Mouse (Mus musculus): ENCODE measurements around the gene Kif26b.

Gene Kif26b

GRCm38 (mm10) chr1:178597113-178597512 lies 68.2 kb downstream of the Kif26b start:
- no peak for DNase-seq (ENCODE audit: low spot score)

GRCm38 (mm10) chr1:178597757-178598156 lies 68.8 kb downstream of the Kif26b start:
- DNase-seq (ENCODE audit: low spot score), result no peak

- DNase-seq (ENCODE audit: low spot score), result no peak
Measured at GRCm38 (mm10) chr1:178600851-178601569, 72.1 kb downstream of the Kif26b start.

DNA sequence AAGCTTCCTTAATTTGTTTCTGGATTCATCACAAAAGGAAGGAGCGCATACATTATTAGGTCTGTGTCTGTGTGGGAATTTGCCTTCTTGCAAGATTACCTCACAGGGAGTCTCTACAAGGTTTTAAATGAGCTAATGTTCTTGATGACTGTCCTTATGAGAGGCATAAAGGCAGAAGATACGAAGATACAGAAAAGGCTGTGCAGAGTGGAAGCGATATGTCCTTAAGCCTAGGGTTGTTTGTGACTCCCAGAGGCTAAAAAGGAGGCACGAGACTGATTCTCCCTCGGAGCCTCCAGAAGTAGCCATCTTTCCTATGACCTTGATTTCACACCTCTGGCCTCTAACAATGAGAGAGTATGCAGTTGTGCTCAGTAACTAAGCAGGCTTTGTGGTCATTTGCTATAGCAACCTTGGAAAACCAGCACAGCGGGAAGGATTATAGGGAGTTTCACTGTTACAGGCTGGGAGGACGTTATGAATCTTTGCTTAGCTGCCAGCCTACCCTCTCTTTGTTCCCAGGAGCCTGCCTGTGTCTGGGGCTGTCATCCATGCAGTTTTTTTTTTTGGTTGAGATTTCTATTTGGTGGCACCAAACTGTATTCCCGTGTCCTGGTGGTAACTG lies 80.3 kb downstream of the Kif26b start:
- DNase-seq (ENCODE audit: low spot score), result no peak

DNA sequence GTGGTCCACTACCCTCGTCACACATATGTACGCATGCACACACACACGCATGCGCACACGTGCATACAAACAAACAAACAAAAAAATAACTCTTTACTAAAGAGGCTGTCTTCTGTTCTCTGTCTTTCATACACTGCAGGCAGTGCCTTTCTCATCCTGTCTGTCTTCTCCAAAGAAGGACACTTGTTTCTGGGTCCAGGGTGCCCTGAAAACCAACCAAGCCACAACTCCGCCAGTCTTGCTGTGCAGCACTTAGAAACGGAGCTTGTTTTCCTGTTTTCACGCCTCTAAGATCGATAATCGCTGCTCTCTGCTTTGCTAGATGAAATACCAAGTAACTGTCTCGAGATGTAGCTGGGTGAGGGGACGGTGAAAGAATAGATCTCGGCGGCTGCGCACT lies 82.6 kb downstream of the Kif26b start:
- no peak for DNase-seq (ENCODE audit: low spot score)

- no peak for DNase-seq (ENCODE audit: low spot score)
Measured at GRCm38 (mm10) chr1:178621301-178621700, 92.4 kb downstream of the Kif26b start.

- peak; percentile 21 for DNase-seq (ENCODE audit: low spot score)
Measured at GRCm38 (mm10) chr1:178623889-178624288, 95.0 kb downstream of the Kif26b start.

DNA sequence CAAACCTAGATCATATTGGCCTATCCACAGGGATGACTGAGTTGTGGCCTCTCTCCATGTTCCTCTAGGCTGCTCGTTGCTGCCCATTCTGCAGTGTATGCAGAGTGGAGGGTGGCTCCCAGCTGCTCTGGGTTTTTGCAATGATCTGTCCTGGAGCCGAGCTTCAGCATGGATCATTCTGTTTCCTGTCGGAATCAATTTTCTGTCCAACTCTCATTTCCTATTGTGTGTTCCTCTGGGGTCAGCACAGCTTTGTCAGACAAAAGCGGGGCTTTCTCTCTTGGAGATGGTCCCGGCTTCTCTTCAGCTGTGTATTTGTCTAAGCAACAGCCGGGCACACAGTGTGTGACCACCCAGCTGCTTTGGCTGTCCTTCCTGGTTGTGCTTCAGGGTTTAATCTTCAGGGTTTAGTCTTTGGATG lies 98.0 kb downstream of the Kif26b start:
- no peak for DNase-seq (ENCODE audit: low spot score)

DNA sequence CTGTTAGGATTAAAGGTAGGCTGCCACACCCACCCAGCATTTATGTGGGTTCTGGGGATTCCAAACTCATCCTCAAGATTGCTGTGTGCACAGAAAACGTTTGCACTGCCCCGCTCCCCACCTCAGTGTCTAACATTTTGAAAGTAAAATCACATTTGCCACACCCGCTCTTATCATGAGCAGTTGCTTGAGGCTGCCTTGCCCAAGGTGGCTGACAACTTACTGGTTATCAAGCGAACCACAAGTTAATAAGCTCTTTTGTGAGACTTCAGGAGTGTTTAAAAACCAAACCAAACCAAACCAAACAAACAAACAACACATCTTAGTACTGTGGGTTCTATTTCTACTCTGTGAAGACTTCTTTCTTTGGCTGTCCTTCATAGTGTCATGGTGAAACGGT lies 101.1 kb downstream of the Kif26b start:
- no peak for DNase-seq (ENCODE audit: low spot score)

GRCm38 (mm10) chr1:178631863-178632262 lies 102.9 kb downstream of the Kif26b start:
- no peak for DNase-seq (ENCODE audit: low spot score)

- no peak for DNase-seq (ENCODE audit: low spot score)
Measured at GRCm38 (mm10) chr1:178634359-178635085, 105.6 kb downstream of the Kif26b start.

- DNase-seq (ENCODE audit: low spot score), result no peak
Measured at GRCm38 (mm10) chr1:178635470-178635869, 106.5 kb downstream of the Kif26b start.

DNA sequence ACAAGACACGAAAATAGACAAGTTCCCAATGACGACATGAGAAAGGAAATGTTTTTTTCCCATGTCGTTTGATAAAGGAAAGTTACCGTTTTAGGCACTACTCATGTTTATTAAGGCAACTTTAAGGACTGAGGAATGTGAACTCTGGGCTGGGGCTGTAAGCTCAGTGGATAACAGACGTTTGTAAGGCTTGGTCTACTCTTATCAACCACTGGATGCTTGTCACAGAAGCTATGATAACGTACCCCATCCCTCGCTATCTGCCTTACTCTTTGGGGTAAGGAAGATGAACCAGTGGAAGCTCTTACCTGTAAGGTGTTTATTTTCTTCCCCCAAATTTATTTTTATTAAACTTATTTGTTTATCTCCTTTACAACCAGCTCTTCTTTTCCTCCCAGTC lies 108.4 kb downstream of the Kif26b start:
- no peak for DNase-seq (ENCODE audit: low spot score)

DNA sequence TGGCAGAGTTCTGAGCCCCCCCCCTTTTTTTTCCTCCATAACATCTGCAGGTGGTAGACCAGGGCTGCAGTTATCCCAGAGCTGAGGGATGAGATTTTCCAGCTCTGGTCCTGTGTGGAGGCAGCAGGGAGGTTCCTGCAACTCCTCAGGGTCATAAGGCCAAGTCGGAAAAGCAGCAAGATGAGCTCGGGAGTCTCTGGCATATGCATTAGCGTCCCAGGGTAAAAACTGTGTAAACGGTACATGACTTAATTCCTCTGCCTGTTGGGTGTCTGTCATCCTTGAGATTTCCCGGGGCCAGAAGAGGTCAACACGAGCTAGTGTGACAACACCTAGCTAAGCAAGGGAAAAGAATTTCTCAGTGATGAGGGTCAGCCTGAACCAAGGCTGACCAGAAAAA lies 111.0 kb downstream of the Kif26b start:
- DNase-seq (ENCODE audit: low spot score), result no peak

GRCm38 (mm10) chr1:178640719-178641455 lies 112.0 kb downstream of the Kif26b start:
- DNase-seq (ENCODE audit: low spot score), result peak; percentile 42

- no peak for DNase-seq (ENCODE audit: low spot score)
Measured at GRCm38 (mm10) chr1:178641788-178642187, 112.9 kb downstream of the Kif26b start.

GRCm38 (mm10) chr1:178644954-178645353 lies 116.0 kb downstream of the Kif26b start:
- DNase-seq (ENCODE audit: low spot score), result no peak

GRCm38 (mm10) chr1:178646589-178646988 lies 117.7 kb downstream of the Kif26b start:
- DNase-seq (ENCODE audit: low spot score), result no peak

- DNase-seq (ENCODE audit: low spot score), result no peak
Measured at GRCm38 (mm10) chr1:178655525-178655924, 126.6 kb downstream of the Kif26b start.

DNA sequence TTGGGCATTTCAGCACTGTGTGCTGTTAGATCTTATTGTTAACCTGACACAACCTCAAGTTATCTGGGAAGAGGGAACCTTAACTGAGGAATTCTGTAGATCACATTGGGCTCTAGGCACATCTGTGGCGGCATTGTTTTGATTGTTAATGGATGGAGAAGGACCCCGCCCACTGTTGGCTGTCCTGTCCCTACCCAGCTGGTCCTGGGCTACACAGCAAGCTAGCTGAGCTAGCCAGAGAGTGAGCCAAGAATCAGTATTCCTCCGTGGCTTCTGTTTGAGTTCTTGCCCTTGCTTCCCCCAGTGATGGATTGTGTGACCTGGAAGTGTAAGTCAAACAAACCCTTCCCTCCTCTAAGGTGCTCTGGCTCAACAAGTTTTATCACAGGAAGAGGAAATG lies 132.1 kb downstream of the Kif26b start:
- no peak for DNase-seq (ENCODE audit: low spot score)

- DNase-seq (ENCODE audit: low spot score), result no peak
Measured at GRCm38 (mm10) chr1:178661556-178661955, 132.6 kb downstream of the Kif26b start.

DNA sequence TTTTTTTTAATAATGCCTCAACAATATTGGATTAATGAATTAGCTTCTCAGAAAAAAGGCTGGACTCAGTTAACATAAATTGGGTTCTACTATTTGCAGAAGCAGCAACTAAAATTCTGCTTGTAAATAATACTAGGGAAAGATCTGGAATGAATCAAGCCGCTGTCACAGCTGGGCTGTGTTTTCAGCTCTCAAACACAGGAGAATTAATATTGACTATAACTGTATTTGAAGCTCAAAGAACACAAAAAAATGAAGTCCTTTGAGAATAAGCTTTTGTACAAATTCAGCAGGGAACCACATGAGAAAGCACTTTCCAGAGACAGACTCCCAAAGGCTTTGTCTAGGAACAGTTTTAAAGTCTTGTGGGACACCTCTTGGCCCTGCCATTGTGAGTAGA lies 134.6 kb downstream of the Kif26b start:
- no peak for DNase-seq (ENCODE audit: low spot score)
